Mouse (Mus musculus) lung, postnatal 0 days (tissue): ENCODE results near the gene Panx3.

Experiments used
- CTCF ChIP-seq: IDR thresholded peaks from 2 replicates; pipeline ENCODE4 v1.5.1; 2016; ENCODE audit warnings: antibody characterized with exemption, mild to moderate bottlenecking
- EP300 ChIP-seq: IDR thresholded peaks from 2 replicates; pipeline ENCODE4 v1.6.1; 2016; ENCODE audit warnings: antibody characterized with exemption, mild to moderate bottlenecking, control low read depth

- TF ChIP-seq CTCF (no peak), EP300 (no peak)
Measured at GRCm38 (mm10) chr9:37627263-37627662, 41.8 kb downstream of the Panx3 start.
